Mouse (Mus musculus): ENCODE data around the gene Sox6.

Sox6 gene

DNA sequence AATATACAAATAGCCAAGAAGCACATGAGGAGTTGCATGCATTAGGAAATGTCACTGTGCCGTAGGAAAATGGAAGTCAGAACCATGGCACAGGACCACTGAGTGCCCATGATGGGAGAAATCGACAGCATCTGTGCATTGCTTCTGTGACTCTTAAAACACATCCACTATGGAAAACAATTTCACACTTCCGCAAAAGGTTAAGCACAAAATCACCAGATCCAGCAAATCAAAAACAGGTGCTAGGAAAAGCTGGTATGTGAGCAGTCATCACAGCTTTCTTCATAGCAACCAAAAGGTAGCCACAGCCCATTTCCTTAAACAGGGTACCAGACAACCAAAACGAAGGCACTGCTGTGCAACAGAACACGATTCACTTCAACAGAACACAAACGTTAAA is 52.9 kb downstream of the Sox6 start:
- no peak for DNase-seq (ENCODE audit: low read depth, low spot score)

DNA sequence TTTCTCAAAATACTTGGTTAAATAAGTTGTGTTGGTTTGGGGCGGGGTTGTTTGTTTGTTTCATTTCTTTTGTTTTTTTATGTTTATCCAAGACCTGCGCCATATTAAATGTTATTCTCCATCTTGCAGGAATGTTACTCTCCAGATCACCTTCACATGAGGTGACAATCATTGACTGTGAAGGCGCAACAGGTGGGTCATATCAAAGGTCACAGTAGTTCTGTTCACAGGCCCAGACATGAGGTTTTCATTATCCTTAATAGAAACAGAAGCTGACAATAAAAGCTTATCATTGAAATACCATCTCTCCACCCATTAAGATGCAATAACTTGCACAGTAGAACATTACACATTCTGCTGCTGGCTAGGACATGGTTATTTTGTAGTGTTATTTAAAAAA is 54.5 kb downstream of the Sox6 start:
- no peak for DNase-seq (ENCODE audit: low read depth, low spot score)

DNA sequence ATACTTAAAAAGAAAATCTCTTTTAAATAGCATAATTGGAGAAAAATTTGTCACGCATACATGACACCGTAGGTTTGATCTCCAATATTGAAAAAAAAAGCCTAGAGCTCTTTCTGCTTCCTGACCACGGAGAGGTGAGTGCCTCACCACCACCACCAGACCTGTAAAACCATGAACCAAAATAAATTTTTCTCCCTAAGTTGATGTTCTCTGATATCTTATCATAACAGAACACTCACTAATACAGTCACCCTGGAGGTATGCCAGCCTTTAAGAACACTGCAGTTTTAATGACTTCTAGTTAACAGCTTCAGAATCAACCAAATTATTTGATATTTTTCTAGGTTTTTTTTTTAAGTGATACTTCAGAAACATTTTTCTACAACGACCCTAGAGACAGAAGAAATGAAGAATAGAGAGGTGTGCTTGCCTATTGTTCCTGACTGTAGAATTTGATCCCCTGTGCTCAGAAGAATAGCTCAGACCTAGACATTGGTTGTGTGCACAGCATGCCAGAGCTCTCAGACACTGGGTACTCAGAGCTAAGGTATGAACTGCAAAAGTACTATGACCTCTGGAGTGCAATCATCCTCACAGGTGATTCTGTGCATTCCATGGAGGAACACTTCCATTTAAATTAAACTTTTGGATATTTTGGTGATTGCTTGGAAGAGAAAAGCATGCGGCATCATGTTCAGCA is 58.6 kb downstream of the Sox6 start:
- DNase-seq (ENCODE audit: low read depth, low spot score) = no peak

DNA sequence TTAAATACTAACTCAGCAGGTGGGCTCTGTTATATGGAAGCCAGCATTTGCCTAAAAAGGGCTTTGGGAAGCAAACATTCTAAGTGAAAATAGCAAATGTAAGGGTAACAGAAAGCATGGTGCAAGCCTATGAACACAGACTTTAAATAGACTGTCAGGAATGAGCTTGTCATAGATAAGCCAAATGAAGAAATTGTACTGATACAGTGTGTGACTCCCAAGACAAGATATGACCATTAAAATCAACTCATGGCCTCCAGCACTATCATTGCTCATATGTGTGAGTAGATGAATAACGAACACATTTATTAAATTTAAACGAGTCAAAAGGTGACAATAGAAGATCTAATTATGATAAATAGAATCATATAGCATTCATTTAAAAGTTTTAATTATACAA is 64.1 kb downstream of the Sox6 start:
- DNase-seq (ENCODE audit: low read depth, low spot score) = no peak

DNA sequence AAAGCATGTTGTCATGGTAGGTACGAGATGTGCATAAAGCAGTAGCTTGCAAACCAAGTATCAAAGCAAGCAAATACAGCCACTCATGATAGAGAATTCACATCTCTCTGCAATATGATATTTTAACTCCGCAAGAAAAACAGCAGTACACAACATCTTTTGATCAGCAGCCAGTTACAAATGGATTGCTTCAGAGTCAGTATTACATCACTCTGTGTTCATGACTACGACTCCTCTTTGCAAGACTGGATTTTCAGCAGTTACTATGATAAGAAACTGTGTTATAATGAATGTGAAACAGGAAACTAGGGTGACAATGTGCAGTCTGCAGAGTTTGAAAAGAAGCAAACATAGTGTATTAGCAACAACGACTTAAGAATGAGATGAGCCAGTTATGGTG is 71.4 kb downstream of the Sox6 start:
- no peak for DNase-seq (ENCODE audit: low read depth, low spot score)

DNA sequence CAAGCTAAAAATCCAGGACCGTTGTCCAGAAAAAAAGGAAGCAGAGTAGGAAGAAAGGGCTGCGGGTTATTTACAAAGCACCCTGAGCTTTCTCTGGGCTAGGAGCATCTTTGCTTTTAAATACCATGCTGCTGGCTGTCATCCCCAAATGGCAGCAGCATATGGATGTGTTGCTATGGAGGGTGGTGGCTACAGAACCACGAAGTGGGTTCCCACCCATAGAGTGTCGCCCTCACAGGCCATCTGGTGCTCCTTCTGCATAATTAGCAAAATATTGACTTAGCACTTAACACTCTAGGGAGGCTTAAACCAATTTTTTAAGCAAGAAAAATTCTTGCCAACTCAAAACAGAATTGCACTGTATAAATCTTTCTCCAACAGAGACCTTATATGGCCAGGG is 72.4 kb downstream of the Sox6 start:
- DNase-seq (ENCODE audit: low read depth, low spot score) = no peak

DNA sequence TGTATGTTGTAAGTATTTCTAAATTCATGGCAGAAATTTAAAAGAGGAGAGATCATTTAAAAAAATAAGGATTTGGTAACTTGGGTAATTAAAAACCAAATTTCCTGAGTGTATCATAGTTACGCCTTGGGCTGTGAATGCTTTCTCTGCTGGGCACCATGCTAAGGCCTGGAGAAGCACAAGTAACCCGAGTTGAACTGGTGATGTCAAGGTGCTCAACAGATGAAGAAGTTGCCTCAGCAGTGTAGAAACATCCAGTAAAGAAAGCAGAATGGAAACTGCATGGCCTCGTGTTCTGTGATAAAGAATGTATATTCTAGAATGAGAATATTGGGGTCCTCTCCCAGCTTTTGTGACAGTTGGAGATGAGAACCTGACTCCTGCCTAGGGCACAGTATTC is 85.5 kb downstream of the Sox6 start:
- no peak for DNase-seq (ENCODE audit: low read depth, low spot score)

DNA sequence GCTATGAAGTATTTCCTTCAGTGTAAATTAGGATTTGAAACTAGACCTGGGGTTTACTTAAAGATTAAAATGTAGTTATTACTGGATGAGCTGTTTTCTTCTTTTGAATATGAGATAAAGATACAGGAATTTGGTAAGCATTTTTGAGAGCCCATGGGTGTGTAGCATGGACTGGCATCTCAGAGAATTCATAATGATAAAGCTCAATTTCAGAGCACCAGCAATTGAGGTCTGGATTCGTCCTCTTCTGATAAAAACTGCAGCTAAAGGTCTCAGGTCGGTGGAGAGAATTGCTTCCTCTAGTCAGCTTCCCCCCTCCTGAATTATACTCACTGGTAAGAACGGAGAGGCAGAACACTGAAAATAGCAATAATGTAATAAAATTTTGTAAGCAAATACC is 86.4 kb downstream of the Sox6 start:
- no peak for DNase-seq (ENCODE audit: low read depth, low spot score)

DNA sequence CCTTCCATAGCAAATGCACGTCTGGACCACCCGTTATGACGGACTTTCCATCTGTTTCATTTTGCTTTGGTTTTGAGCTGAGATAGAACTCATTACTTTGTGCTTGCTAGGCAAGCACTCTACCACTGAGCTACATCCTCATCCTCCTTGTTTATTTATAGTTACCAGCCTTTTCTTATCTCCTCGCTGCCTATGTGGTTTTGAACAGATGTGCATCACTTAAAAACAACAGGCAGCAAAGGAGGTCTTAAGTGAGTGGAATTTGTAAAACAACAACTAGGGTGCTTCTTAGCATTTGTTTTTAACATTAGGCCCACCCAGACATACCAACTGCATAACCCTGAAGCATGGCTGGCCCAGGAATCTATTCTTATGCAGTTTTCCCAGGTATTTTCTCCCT is 86.9 kb downstream of the Sox6 start:
- DNase-seq (ENCODE audit: low read depth, low spot score) = no peak

DNA sequence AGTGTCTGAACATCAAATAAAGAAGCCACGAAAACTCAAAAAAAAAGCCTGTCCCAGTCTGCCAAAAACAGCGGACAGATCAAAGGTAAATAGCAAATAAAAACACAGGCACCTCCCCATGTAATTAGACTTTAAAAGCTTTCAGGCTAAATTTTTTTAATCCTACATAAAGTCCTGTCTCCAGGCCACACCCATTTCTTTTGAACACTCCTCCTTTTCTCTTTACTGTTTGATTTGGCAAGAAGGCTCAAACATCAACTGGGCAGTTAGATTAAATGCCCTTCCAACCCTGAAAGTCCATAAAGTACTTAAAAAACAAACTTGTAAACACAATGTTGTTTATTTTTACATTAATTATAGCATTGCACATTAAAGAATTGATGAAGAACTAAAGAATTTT is 90.7 kb downstream of the Sox6 start:
- DNase-seq (ENCODE audit: low read depth, low spot score) = no peak

DNA sequence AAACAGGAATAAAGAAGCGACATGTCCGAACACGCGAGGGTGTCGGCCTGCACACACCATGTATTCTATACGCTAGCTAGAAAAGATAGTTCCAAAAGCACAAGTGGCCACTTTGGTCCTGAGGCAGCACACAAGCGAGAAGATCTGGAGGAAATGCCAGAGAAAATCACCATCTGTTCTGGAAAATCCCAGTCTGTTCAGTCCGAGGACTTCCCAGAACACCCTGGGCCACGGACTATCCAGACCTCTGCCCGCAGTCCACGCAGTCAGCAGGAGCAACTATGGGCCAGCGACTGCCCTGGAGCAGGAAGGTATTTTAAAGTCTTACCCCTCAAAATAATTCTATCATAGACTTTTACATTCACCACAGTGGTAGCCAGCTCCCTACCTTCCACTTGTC is 92.0 kb downstream of the Sox6 start:
- DNase-seq (ENCODE audit: low read depth, low spot score) = no peak

DNA sequence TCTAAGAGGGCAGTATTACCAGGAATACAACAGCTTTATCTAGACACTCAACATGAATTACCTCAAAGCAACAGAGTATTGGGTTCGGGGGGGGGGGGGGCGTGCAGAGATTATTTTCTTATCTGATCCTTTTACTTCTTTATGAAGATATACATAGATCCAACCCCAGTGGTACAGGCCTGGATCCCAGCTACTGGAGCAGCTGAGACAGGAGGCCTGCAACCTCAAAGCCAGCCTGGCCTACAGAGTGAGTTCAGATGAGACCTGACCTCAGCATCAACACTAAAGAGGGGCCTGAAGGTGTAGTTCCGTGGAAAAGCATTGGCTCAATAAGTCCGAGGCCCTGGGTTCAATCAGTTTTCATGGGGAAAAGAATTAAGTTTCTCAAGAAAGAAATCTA is 93.1 kb downstream of the Sox6 start:
- DNase-seq (ENCODE audit: low read depth, low spot score) = no peak

DNA sequence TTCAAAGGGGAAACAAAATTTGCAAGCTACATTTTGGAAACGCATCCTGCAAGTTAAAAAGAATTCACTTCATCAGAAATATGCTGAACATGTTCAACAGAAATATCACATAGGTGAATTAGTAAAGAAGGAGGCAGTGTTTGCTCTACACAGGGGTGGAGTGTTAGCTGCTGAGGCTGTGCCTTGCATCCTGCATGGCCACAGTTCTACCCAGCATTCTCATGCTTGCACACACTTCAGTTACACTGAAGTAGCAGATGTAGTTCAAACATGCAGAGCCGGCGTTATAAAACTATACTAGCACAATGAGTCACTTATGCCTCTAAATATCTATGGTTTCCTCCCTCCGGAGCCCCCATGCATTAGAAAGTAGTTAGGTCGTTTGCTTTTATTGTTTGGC is 94.3 kb downstream of the Sox6 start:
- no peak for DNase-seq (ENCODE audit: low read depth, low spot score)

DNA sequence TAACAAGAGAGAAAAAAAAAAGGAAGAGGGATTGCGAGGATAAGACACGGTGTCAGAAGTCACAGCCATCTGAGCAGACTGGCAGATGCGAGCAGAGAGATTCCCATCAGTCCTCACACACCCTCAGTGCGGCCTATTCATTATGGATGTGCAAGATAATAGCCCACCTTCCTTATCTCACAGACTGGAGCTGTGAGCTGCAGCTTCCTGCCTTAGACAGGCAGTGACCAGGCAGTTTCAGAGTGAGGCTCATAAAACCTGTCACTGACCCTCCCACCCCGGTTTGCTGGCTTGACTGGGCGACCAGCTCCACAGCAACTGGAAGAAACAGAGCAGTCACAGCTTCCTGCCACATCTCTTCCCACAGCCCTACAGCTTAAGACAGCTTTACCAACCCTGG is 96.8 kb downstream of the Sox6 start:
- no peak for DNase-seq (ENCODE audit: low read depth, low spot score)

DNA sequence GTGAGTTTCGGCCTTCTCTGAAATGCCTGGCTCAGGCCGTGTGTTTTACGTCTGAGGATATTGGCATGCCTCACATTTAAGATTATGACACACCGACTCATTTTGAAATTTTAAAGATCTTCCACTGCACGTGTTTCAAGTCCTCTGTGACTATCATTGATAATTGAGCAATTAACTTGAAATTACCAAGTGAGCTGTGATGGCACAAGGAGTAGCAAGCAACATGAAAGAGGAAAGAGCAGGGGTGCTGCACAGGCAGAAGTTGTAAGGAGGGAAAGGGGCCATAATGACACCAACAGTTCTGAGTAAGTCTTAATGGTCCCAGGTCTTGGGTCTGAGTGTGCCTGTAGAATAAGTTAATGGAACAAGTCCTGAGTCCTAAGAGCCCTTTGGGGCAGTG is 99.3 kb downstream of the Sox6 start:
- DNase-seq (ENCODE audit: low read depth, low spot score) = no peak

DNA sequence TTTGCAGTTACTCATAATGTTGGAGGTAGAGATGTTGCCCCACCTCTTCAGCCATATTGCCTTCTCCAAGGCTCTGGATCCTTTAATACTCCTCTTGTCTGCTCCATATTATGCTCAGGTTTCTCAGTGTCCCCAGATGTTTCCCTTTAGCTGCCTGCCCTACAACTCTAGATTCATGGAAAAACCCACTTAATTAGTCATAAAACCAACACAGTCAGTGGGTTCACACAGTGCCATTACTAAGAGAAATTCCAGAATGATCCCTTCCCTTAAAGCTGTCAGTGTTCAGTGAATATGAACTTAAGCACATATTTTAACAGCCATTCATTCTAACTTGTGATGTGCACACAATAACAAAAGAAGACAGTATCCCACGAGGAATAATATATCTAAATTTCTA is 101.7 kb downstream of the Sox6 start:
- no peak for DNase-seq (ENCODE audit: low read depth, low spot score)

DNA sequence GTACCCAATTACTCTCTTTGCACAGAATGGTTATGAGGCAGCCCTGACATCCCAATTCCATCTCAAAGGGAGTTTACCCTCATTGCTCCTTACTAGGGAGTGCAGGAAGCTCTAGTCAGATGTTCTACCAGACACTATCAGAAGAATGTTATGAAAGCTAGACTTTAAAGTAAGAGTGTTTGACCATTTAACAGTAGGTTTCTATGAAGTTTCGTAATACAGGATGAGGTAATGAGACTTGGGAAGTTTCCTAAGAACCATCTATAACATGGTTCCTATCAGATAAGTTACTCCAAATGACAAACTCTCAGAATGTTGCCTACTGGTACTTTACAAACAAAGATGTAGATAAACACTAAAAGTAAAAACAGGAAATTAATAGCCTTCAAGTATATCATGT is 123.3 kb downstream of the Sox6 start:
- no peak for DNase-seq (ENCODE audit: low read depth, low spot score)

DNA sequence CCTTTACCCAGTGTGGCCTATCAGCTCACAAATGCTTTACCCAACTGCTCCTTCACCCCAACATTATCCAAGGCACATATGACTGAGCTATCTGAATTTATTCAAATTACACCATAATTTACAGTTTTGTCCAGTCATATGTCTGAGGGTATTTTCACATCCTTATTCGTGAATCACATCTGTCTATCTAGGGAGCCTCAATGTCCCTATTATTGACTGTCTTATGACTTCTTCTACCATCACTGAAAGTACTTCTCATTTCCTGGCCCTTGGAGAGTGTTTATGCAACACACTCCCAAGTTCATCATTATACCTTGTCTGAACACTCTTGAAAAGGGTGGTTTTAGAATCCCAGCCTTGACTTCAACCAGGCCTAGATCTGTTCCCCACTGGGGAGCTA is 128.3 kb downstream of the Sox6 start:
- DNase-seq (ENCODE audit: low read depth, low spot score) = no peak

DNA sequence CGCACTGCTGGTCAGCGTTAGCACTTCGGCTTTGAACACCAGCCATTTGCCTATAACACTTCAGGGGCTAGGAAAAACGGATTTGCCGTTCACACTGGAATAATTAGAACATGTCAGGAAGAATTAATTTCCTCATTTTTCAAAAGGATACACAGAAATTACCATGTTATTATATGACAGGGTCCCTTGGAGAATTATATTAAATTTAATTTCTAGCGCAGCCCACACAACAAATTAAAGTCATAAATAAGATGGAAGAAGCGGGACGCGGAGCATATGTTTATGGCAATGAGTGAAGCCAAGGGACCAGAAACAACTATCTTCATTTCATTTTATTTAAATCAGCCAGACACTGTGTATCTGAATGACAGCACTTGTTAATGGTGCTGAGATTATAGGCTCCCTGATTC is 133.8 kb downstream of the Sox6 start:
- no peak for DNase-seq (ENCODE audit: low read depth, low spot score)

DNA sequence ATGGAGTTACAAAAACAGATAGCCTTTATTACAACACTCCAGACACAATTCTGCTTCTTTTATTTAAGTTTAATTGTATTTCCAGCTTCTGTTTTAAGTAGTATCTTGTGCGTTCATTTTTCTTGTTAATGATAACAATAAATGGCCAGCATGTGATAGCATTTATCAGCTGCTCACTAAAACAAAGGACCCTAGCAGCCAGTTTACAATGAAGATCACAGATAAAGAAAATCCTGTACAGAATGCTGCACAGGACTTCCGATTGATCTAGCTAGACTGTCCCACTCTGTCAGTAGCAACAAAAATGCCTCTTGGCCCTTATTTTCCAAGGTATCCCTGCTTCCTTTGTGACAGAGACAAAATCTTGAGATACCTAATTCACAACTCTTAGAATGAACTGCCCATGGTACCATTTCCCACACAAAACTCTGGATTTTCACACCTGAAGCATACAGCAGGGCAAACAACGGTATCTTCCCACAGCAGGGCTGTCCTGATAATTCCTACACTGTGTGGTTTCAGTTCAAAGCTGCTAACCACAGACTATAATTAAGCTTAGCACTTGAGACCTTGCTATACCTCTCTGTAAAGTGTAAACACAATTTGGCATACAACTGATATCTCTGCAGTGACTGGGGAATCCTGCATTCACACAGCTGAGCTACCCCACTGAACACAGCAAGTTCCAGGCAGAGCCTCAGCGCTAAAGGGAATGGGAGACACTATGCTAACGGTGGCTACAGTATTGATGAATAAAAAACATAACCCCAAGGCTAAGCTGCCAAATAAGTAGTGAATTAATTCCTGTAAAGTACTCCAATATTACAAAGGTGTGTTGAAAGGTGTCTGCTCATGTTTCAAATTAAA is 134.4 kb downstream of the Sox6 start:
- no peak for DNase-seq (ENCODE audit: low read depth, low spot score)

DNA sequence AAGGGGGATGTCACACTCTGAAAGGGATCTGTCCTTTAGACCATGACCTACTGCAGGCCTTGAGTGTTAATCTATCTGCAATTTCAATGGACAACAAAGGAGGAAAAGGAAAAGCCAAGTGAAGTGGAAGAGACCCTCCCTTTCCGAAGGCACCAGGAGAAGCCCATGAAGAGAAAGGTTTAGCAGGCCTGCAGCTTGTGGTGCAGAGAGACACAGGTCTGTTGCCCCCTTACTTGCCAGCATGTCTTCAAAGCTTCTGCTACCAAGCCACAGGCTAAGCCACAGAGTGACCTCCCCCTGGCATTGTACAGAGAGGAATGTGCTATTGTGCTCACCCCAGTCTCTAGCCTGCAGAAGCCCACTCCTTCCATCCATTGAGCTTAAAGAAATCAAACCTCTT is 135.2 kb downstream of the Sox6 start:
- DNase-seq (ENCODE audit: low read depth, low spot score) = no peak

DNA sequence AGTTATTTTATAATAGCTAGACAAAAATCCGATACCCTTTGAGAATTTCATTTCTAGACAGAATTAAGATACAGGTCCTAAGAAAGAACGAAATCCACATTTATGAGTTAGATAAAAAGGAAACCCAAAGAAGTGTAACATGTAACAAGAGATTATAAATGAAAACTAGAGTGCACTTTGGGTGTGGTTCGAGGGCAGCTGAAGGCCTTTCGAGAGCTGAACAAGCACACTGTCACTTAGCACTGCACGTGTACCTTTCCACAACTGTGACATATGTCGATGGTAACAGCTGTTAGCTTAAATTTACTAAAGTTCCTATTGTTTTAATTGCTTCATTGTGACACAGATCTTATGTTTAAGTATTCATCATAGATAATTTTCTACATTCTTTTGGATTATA is 142.8 kb downstream of the Sox6 start:
- DNase-seq (ENCODE audit: low read depth, low spot score) = no peak

DNA sequence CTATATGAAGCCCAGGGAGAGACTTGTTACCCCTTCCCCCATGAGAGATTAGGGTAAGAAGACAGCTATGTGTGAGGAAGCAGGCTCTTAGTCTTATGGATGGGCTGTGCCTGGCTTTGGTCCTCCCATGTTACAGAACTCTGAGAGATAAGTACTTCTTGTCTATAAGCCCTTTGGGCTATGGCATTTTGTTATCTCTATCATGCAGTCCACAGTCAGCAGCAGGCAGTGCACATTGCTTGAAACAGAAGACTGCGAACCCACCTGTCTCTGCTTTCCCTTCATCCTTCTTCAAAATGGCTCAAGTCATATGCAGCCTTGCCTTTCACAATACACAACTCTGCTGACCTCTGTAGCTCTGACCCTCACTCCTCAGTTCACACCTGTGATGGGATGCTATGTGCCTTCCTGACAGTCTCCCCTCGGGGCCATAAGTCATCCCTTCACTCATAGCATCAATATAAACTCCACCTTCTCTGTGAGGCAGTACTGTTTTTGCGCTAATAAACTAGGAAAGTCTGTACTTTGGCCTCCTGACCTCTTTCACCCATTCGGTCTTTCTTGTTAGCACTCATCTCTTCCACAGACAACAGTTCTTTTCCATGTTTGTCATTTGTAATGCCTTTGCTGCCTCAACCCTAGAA is 143.4 kb downstream of the Sox6 start:
- DNase-seq (ENCODE audit: low read depth, low spot score) = no peak
